Mouse (Mus musculus): Measurements from ENCODE around the gene Ntrk3.

Gene Ntrk3

GRCm38 (mm10) chr7:78579461-78580234, 158.2 kb downstream of the Ntrk3 start:
- DNase-seq (ENCODE audit: low spot score in 2 of 2): no peak

DNA sequence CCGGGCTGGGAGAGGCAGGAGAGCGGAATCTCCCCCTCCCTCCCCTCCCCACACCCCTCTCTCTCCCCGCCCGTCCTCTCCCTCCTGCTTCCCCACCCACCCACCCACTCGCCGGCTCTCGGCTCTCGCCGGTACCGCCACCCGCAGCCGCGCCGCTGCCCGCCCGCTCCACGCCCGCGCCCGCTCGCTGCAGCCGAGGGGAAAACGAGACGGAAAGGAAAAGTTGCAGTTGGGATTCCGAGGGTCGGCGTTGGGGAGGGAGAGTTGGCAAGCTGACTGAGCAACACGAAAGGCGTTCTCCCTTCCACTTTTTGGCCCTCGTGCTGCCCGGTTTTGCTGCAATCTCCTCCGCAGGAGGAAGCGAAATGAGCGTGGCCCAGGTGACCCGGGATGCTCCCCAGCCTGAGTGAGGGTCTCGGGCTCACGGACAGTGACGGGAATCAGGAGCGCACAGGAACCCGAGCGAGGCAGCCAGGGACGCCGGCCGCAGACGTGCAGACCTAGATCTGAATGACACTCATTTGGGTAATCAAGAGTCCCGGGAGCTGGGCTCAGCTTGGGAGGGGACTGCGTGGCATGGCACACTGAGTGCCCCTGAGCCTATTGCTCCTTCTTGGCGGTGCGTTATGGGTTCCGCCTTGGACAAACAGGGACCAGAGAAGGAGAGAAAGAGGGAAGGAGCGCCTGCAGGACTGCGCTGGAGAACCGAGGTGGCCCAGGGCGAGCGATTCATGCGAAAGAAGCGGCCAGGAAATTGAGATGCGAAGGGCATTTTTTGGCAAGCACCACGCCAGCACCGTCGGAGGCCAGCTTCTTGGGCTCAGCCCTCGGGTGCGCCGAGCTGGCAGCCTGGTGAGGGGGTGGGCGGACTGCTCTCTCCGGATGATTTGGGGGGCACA, 159.1 kb downstream of the Ntrk3 start:
- no peak for DNase-seq (ENCODE audit: low spot score in 2 of 2)

- DNase-seq (ENCODE audit: low spot score in 2 of 2): no peak
Measured at GRCm38 (mm10) chr7:78578111-78578460, 159.7 kb downstream of the Ntrk3 start.

DNA sequence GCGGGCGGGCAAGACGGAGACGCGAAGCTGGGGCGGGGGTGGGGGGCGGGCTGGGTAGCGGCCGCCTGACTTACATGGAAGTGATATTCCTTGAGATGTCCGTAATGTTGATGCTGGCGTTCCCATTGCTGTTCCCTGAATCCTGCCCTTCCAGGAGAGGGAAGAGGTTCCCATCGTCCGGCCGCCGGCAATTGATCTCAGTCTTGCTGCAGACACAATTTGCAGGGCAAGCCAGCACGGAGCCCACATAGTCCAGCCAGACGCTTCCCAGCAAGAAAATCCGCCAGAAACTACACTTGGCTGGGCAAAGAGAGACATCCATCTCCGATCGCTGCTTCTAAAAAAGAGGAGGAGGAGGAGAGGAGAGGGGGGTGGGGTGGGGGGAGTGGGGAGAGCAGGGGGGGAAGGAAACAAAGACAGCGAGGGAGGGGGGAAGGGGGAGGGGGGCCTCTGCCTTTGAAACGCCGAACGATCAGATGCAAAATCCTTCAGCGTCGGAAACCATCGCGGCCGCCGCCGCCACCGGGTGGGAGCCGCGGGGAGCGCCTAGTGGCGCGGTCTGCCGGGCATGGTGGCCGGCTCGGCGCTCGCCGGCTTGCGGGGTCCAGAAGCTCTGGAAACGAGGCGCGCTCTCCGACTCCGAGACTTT, 160.2 kb downstream of the Ntrk3 start:
- DNase-seq (ENCODE audit: low spot score in 2 of 2): no peak

DNA sequence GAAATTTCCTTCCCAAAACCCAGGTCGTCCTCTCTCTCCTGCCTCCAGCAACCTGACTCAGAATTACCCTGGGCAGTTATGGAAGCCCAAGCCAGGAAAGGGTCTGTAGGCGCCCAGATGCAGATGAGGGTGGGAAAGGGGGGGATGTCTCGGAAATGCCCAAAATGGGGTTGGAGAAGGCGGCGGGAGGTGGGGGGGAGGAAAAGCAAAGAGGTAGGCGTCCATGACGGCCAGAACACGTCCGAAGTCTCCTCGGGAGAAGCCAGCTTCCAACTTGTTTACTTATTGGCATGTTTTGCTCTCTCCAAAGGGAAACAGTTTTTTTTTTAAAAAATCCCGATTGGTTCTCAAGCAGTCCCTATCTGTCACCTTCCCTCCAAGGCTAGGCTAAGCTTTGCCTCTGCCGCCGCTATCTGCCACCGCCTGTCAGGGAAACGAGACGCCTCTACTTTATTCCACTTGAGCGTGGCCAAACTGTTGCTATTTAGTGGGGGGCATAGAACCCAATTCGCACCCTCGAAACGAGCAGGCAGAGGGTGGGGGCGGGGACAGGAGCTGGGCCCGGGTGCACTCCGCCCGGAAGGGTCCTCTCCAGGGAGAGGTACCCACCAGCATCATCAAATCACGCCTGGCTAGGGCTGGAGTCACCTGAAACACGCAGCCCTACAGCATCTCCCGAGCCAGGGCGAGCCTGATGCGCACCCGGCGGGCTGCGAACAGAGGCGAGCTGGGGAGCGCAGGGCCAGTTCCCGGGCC, 160.9 kb downstream of the Ntrk3 start:
- DNase-seq (ENCODE audit: low spot score in 2 of 2): no peak

DNA sequence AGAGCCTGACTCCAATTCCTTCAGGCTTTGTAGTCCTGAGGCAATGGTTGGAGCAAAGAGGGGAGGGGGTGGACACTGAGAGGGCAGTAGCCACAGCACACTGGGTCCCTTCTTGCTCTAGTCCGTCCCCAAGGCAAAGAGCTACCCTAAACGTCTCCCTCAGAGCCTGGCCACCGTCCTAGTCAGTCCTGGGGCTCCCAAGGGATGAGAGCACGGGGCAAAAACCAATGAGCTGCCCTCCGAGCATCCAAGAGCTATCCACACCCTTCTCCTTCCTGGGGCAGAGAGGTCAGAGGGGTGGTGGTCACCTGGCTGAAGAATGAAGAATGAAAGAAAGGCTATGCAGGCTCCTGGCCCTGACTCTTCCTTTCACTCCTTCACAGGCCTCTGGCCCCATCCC, 161.6 kb downstream of the Ntrk3 start:
- no peak for DNase-seq (ENCODE audit: low spot score in 2 of 2)

DNA sequence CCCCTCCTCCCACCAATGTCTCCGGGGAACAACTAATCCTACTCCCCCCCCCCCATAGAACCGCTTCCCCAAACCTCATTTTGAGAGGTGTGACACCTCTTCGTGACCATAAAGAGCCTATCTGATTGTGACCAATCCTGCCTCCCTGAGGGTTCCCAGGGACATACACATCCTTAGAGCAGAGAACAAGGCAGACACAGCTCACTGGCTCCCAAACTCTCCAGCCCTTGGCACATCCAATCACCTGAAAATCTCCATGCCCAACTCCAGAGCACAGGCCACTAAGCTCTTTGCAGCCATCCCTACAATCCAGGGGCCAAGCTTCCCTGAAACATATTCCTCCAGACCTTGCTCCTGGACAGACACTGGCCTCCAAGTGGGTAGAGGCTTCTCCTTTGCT, 162.3 kb downstream of the Ntrk3 start:
- DNase-seq (ENCODE audit: low spot score in 2 of 2): no peak

- DNase-seq (ENCODE audit: low spot score in 2 of 2): no peak
Measured at GRCm38 (mm10) chr7:78571196-78571595, 166.6 kb downstream of the Ntrk3 start.

- no peak for DNase-seq (ENCODE audit: low spot score in 2 of 2)
Measured at GRCm38 (mm10) chr7:78569255-78569618, 168.6 kb downstream of the Ntrk3 start.

DNA sequence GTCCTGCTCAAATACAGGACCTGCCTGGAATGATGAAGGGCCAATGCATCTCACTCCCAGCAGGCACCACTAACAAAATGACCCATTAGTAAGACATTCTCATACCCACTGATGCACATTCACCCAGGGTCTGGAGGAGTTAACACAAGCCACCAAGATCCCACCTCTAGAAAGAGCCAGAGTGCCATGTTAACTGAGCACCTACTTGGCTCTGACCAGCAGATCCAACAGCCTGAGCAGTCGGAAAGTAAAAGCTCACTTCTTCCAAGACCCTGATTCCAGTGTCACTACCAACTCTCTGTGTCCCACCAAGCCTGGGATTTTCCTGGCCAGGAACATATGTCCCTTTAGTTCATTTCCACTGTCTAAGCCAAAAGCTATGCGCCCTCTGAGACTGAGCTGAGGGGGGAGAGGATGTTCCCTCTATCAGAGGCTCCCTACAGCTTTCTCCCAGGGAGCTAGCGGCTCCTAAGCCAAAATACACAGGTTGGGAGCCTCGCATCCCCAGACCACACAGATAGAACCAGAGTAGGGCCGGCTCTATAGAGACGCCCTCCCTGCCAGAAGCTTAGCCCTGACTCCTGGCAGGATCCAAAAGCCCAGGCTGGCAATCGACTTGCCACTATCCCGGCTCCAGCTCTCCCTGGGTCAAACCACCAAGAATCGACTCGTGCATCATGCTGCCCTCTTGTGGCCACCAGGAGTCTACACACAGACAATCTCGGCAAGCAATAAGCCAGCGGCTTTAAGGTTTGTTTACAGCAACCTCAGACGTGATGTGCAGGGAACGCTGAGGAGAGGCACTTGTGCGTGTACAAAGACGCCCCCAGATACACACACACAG, 169.2 kb downstream of the Ntrk3 start:
- no peak for DNase-seq (ENCODE audit: low spot score in 2 of 2)

- DNase-seq (ENCODE audit: low spot score in 2 of 2): no peak
Measured at GRCm38 (mm10) chr7:78566617-78567016, 171.2 kb downstream of the Ntrk3 start.

GRCm38 (mm10) chr7:78565386-78565785, 172.4 kb downstream of the Ntrk3 start:
- no peak for DNase-seq (ENCODE audit: low spot score in 2 of 2)

- no peak for DNase-seq (ENCODE audit: low spot score in 2 of 2)
Measured at GRCm38 (mm10) chr7:78558503-78558902, 179.3 kb downstream of the Ntrk3 start.

DNA sequence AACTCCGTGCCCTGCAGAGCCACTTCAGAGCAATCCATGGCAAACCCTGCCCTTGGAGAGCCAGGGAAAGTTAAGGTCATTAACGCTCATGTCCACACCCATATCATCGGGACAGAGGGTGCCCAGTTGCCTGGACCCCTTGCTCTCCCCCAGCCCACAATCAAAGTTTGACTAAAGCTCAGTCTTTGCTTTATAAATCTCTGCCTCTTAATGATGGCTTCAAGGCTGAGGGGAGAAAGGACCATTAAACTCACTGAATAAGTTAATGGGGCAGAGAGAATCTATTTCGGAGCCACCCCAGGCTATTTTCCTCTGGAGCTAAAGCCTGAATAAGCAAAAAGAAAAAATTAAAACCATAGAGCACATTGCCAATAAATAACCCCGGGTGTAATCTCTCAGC, 182.3 kb downstream of the Ntrk3 start:
- DNase-seq (ENCODE audit: low spot score in 2 of 2): no peak

DNA sequence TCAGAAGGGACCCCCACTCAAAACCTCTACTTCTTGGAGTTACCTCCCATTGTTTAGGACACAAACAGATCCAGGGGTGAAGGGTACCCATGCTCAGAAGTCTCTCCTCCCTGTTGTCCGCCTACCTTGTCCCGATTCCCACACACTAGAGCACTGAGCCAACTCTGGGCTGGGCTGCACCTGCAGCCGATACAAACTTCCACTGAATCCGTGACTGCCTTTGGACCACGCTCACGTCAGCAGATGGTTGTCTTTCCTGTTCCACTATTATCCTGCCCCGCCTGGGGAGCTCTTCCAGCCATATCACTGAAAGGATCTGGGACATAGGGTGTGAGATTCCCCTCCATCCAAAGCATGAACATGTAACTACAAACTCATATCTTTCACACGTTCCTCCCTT, 188.4 kb downstream of the Ntrk3 start:
- no peak for DNase-seq (ENCODE audit: low spot score in 2 of 2)

DNA sequence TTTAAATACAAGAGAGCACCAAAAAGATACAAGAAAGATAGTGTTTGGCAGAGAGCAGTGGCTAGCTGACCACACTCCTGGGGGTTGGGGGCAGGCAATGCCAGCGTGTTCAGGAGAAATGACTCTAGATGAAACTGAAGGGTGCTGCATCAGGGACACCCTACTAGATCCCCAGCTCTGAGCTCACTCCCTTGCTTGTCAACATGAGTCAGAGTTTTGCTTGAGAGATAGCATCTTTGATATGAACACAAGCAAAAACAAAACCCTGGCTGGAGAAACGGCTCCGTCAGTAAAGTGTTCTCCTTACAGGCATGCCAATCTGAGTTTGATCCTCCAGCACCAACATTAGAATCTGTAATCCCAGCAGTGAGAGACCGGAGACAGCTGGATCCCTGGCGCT, 189.1 kb downstream of the Ntrk3 start:
- DNase-seq (ENCODE audit: low spot score in 2 of 2): no peak

GRCm38 (mm10) chr7:78546551-78546950, 191.3 kb downstream of the Ntrk3 start:
- no peak for DNase-seq (ENCODE audit: low spot score in 2 of 2)

DNA sequence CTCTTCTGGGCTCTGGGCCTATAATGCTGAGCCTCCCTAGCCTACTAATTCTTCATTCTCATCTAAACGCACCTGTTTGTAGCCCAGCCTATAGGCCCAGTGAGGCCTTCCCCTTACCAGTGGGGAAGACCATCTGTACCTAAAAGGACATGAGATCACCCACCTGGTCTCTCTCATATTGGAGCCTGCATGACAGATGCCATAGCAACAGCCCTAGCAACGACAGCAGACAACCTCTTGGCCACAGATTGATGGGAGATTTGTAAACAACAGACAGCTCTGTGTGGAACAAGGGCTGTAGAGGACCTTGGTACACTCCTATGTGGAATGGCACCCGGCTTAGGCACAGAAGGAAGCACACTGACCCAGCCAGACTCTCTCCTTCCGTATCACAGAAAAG, 195.3 kb downstream of the Ntrk3 start:
- no peak for DNase-seq (ENCODE audit: low spot score in 2 of 2)

DNA sequence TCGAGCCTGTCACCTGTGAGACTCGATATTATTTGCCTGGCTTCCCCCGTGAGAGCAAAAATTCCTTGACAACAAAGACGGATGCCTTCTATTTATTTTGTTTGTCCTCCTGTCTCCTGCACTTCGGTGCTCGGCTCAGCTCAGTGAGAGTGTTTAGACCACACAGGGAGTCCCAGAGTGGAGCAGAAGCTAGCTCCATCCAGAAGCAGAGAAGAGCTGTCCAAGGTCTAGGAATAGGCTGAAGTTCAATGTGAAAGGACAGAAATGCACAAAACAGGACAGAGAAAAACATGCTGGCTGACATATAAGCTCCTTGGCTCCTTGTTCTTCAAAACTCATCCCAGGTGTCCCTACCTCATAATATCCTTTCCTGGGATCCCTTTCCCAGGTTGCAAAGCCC, 207.5 kb downstream of the Ntrk3 start:
- no peak for DNase-seq (ENCODE audit: low spot score in 2 of 2)

GRCm38 (mm10) chr7:78528008-78528407, 209.8 kb downstream of the Ntrk3 start:
- no peak for DNase-seq (ENCODE audit: low spot score in 2 of 2)

DNA sequence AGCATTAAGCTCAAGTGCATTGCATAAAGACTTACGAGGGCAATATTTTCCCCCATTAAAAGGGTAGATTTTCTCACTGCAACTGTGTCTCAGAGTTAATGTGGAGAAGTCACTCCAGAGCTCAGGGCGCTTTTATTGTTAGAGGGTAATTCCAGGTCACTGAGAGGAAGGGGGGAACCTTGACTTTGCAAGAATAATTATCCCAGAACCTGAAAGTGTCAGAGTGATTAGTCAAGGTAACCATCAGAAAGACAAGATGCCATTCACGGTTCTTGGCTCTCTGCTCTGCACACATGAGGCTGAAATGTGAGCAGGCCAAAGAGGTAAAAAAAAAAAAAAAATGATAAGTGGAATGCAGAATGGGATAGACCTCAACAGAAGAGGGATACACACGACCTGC, 210.2 kb downstream of the Ntrk3 start:
- no peak for DNase-seq (ENCODE audit: low spot score in 2 of 2)
